Mouse (Mus musculus): ENCODE measurements around the gene Ramac. TPM values are rescaled to one million over a fixed set of nuclear protein-coding genes. Genes with fewer than 3 reads are reported as not detected.

Gene Ramac
- polyA plus RNA-seq, 1 experiment from 2014 or later, result 130 TPM

DNA sequence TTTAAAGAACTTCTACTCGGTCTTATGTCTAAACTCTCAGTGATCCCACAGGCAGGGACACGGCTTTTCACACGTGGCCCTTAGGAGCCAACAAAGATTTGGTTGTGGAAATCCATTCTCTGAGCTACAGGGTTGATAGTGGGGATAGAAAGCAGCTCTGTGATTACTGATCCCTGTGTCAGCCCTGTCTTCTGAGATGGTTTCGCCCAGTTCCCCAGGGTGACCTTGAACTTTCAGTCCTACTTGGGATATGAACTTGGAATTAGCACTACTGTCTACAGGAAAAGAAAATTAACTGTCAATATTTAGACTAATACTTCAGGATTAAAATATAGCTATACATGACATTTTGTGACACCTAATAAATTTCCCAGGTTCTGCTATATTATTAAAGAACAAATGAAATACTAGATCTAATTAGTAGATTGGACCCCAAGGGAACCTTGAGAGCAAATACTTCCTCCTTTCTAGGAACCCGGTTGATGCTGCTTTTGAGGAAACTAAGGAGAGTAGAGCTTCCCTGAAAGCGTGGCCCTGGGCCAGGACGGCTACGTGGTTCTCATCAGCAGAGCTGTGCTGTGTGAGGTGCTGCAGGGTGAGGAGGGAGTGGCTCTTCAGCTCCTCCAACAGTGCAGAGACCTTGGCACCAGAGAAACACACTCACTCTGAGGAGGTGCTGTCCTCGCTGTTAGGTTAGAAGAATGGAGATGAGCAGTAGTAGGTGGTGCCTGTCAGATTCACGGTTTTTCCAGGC is 10.2 kb downstream of the Ramac start:
- H3K4me3 ChIP-seq (ENCODE audit: low read depth, low read length), result no peak overlapping the region
- no peaks in the 10 kb centered on the region for H3K4me1 ChIP-seq (replicated peaks; ENCODE audit: control insufficient read depth, insufficient read depth, low read length)
- no peak overlapping the region for H3K9ac ChIP-seq (ENCODE audit: low read depth, low read length)
- H3K4me2 ChIP-seq (replicated peaks; ENCODE audit: low read depth, low read length), result no peak overlapping the region
- ATAC-seq (ENCODE audit: low FRiP score) (no peak), DNase-seq (ENCODE audit: low spot score) (no peak)
- no peaks in the 10 kb centered on the region for H3K27me3 ChIP-seq (ENCODE audit: control insufficient read depth, insufficient read depth, low read length)
- 84% methylated on average over 10 of the region's 10 CpGs for WGBS
- no peaks in the 10 kb centered on the region for H3K36me3 ChIP-seq (ENCODE audit: control insufficient read depth, insufficient read depth, low read length)
- H3K27ac ChIP-seq (ENCODE audit: low read depth, low read length), result no peak overlapping the region
- no peaks in the 10 kb centered on the region for H3K9me3 ChIP-seq (ENCODE audit: control insufficient read depth, low read length)

DNA sequence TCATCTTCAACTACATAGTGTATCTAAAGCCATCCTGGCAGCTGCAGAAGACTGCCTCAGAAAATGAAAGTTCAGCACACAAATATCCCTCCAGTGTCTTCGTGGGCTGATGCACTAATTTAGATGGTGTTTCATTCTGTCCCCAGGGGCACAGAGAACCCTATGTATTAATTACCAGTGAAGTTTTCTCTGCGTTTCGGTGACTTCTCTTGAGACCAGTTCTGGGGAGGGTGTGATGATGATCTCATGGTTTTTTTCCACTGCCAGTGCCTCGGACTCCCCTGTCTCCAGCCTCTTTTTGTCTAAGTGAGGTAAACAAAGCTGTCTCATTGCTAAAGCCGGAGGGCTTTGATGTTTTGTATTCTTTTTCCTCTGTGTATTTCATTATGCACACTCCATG is 12.6 kb downstream of the Ramac start:
- no peak for DNase-seq (ENCODE audit: low spot score)
- Histone ChIP-seq H3K9me3 (ENCODE audit: control insufficient read depth, low read length) (no peaks in the 10 kb centered on the region), H3K27ac (ENCODE audit: low read depth, low read length) (no peak overlapping the region), H3K4me1 (replicated peaks; ENCODE audit: control insufficient read depth, insufficient read depth, low read length) (no peaks in the 10 kb centered on the region), H3K27me3 (ENCODE audit: control insufficient read depth, insufficient read depth, low read length) (no peaks in the 10 kb centered on the region), H3K4me3 (ENCODE audit: low read depth, low read length) (no peak overlapping the region), H3K4me2 (replicated peaks; ENCODE audit: low read depth, low read length) (no peak overlapping the region), H3K36me3 (ENCODE audit: control insufficient read depth, insufficient read depth, low read length) (peaks cover 3% of the 10 kb centered on the region; the same call in 1 of the 2 replicates), H3K9ac (ENCODE audit: low read depth, low read length) (no peak overlapping the region)
- no peak for ATAC-seq (ENCODE audit: low FRiP score)
- WGBS, result 83% methylated on average over 5 of the region's 5 CpGs

DNA sequence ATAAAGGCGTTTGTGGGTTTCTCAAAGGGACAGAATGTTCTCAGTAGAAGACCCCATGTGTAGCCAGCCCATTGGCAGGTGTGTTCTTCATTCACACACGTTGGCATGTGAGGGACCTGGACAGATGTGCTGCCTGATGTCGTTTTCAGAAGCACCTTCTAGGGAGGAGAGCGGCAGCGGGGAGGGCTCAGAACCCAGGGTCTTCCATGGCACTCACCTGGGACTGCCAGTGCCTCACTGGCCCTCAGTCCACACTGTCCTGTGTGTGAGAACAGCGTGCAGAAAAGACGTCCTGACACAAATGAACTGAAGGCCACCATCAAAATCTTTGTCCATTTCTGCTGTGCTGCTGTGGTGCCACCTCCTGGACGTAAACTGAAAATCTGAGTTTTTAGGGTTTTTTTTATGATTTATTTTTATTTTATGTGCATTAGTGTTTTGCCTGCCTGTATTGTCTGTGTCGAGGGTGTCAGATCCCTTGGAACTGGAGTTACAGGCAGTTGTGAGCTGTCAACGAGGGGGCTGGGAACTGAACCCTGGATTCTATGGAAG is 15.0 kb downstream of the Ramac start:
- Histone ChIP-seq H3K36me3 (ENCODE audit: control insufficient read depth, insufficient read depth, low read length) (peaks cover 10% of the 10 kb centered on the region; the same call in 1 of the 2 replicates), H3K9ac (ENCODE audit: low read depth, low read length) (no peak overlapping the region), H3K4me3 (ENCODE audit: low read depth, low read length) (no peak overlapping the region), H3K4me2 (replicated peaks; ENCODE audit: low read depth, low read length) (no peak overlapping the region), H3K4me1 (replicated peaks; ENCODE audit: control insufficient read depth, insufficient read depth, low read length) (no peaks in the 10 kb centered on the region), H3K27me3 (ENCODE audit: control insufficient read depth, insufficient read depth, low read length) (no peaks in the 10 kb centered on the region), H3K27ac (ENCODE audit: low read depth, low read length) (peak overlapping the region; percentile 11; the same call in 1 of the 2 replicates), H3K9me3 (ENCODE audit: control insufficient read depth, low read length) (no peaks in the 10 kb centered on the region)
- ATAC-seq (ENCODE audit: low FRiP score), result no peak
- peak; percentile 10 for DNase-seq (ENCODE audit: low spot score)
- WGBS, result 82% methylated on average over 10 of the region's 10 CpGs

DNA sequence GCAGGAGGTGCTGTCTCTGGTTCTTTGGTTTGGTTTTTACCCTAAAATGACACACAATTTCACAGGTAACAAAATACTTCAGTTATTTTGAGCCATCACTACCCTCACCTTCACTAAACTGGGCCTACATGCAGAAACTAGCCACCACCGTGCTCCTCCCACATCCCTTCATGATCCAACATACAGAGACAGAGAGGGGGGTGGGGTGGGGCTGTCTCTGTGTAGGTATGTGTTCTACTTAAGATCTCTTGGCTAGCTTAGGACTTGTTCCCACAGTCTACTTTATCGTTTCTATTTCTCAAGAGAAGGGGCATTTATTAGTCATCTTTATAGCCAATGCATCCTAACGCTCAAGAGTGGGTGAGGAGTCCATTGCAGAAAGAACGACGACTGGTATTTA is 25.8 kb downstream of the Ramac start:
- ATAC-seq (ENCODE audit: low FRiP score) (peak; percentile 67), DNase-seq (ENCODE audit: low spot score) (no peak)
- Histone ChIP-seq H3K27ac (ENCODE audit: low read depth, low read length) (peak overlapping the region; percentile 98), H3K36me3 (ENCODE audit: control insufficient read depth, insufficient read depth, low read length) (no peaks in the 10 kb centered on the region), H3K4me1 (replicated peaks; ENCODE audit: control insufficient read depth, insufficient read depth, low read length) (no peaks in the 10 kb centered on the region), H3K4me2 (replicated peaks; ENCODE audit: low read depth, low read length) (peak overlapping the region; percentile 72), H3K9ac (ENCODE audit: low read depth, low read length) (peak overlapping the region; percentile 92), H3K9me3 (ENCODE audit: control insufficient read depth, low read length) (no peaks in the 10 kb centered on the region), H3K27me3 (ENCODE audit: control insufficient read depth, insufficient read depth, low read length) (no peaks in the 10 kb centered on the region), H3K4me3 (ENCODE audit: low read depth, low read length) (peak overlapping the region; percentile 58)
- WGBS, result 4% methylated on average over 5 of the region's 5 CpGs

DNA sequence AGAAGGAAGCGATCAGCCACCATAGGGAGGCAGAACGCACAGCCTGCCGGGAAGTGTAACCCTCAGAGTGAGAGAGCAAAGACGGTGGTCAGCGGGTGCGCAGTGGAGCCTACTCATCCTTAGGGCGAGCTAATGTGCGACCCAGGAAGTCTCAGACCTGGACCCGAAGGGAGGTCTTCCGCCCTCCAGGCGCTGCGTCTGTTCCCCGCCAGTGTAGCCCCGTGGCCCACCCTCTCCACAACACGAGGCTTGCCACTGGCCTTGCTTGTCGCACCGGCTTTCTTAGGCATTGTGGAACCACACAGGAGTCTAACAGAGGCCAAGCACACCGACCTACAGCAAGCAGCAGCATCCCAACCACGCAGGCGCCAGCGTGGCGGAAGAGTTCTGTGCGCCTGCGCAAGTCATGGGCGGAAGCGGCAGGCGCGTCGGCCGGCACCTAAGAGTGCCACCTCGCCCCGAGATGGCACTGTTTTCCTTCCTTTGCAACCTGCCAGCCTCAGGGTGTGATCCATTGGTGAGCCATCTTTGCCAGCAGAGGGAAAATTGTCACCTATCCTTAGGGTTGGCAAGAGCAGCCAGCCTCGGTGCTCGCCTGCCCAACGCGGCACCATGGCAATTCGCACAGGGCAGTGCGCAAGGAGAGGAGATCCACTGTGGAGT is 26.5 kb downstream of the Ramac start, which contains the start of gene 3110040N11Rik:
Gene 3110040N11Rik, minus strand, starts transcription at position 384 of the 663 bp plus-strand sequence.
- WGBS, result 0% methylated on average over 38 of the region's 38 CpGs
- H3K9ac ChIP-seq (ENCODE audit: low read depth, low read length), result peak within 1 kb of the TSS; percentile 92

DNA sequence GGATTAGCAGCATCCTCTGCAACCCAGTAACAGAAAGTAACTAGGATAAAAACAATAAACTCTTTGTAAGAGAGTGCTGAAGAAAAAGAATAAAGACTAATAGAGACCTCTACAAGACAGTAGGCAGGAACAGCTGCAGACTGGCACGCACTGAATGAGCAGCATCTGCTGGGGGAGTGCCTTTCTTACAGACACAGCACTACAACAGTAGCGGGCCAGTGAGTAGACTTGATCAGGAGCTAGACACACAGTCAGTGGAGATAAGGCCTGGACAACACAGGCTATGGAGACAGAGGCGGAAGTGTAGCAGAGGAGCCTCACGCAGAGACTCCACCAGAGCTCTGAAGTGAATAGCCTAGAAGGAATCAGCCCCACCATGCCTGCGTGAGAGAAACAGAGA is 43.3 kb downstream of the Ramac start:
- no peak overlapping the region for H3K27ac ChIP-seq (ENCODE audit: low read depth, low read length)
- no peaks in the 10 kb centered on the region for H3K27me3 ChIP-seq (ENCODE audit: control insufficient read depth, insufficient read depth, low read length)
- DNase-seq (ENCODE audit: low spot score), result no peak
- no peak overlapping the region for H3K9ac ChIP-seq (ENCODE audit: low read depth, low read length)
- H3K4me3 ChIP-seq (ENCODE audit: low read depth, low read length), result no peak overlapping the region
- no peaks in the 10 kb centered on the region for H3K4me1 ChIP-seq (replicated peaks; ENCODE audit: control insufficient read depth, insufficient read depth, low read length)
- no peaks in the 10 kb centered on the region for H3K9me3 ChIP-seq (ENCODE audit: control insufficient read depth, low read length)
- no peaks in the 10 kb centered on the region for H3K36me3 ChIP-seq (ENCODE audit: control insufficient read depth, insufficient read depth, low read length)
- no peak for ATAC-seq (ENCODE audit: low FRiP score)
- H3K4me2 ChIP-seq (replicated peaks; ENCODE audit: low read depth, low read length), result no peak overlapping the region
- WGBS, result 83% methylated on average over 5 of the region's 5 CpGs

More for the DNA sequence above, 26.5 kb downstream of the Ramac start, which contains the start of gene 3110040N11Rik:
- peak within 1 kb of the TSS; percentile 98 for H3K27ac ChIP-seq (ENCODE audit: low read depth, low read length)
- H3K9me3 ChIP-seq (ENCODE audit: control insufficient read depth, low read length), result no peaks in the 10 kb centered on the region
- H3K4me2 ChIP-seq (replicated peaks; ENCODE audit: low read depth, low read length), result peak within 1 kb of the TSS; percentile 72
- peak within 1 kb of the TSS; percentile 58 for H3K4me3 ChIP-seq (ENCODE audit: low read depth, low read length)
- no peaks in the 10 kb centered on the region for H3K4me1 ChIP-seq (replicated peaks; ENCODE audit: control insufficient read depth, insufficient read depth, low read length)
- H3K27me3 ChIP-seq (ENCODE audit: control insufficient read depth, insufficient read depth, low read length), result no peaks in the 10 kb centered on the region
- peak; percentile 92 for DNase-seq (ENCODE audit: low spot score)
- H3K36me3 ChIP-seq (ENCODE audit: control insufficient read depth, insufficient read depth, low read length), result 0 out of 2 replicates have a peak, but pooled peaks cover 2% of the 10 kb centered on the region
- peak; percentile 95 for ATAC-seq (ENCODE audit: low FRiP score)

Other genes with a start within 250 kb of the Ramac start
- 0.29 and 0.52 TPM in 2 replicates for gene Fsd2, start 196.0 kb upstream of the Ramac start, polyA plus RNA-seq (2014; fragmentation: Nextera tagmentation; extraction: Ambion mirVana)
- 7.5 and 9.0 TPM in 2 replicates for gene Whamm, start 191.7 kb upstream of the Ramac start, polyA plus RNA-seq (2014; fragmentation: Nextera tagmentation; extraction: Ambion mirVana)
- 22.2 and 24.4 TPM in 2 replicates for gene Homer2, start 55.4 kb upstream of the Ramac start, polyA plus RNA-seq (2014; fragmentation: Nextera tagmentation; extraction: Ambion mirVana)
- gene 3110040N11Rik, start 26.6 kb downstream of the Ramac start, polyA plus RNA-seq (2014; fragmentation: Nextera tagmentation; extraction: Ambion mirVana), result 43.6 and 49.1 TPM in 2 replicates
- 101 and 103 TPM in 2 replicates for gene Btbd1, start 66.5 kb downstream of the Ramac start, polyA plus RNA-seq (2014; fragmentation: Nextera tagmentation; extraction: Ambion mirVana)
- not detected in 2 replicates for gene Gm10160, start 92.9 kb downstream of the Ramac start, polyA plus RNA-seq (2014; fragmentation: Nextera tagmentation; extraction: Ambion mirVana)
- 11.3 and 14.8 TPM in 2 replicates for gene Tm6sf1, start 96.1 kb downstream of the Ramac start, polyA plus RNA-seq (2014; fragmentation: Nextera tagmentation; extraction: Ambion mirVana)
- 41.6 and 46.6 TPM in 2 replicates for gene Hdgfl3, start 171.5 kb downstream of the Ramac start, polyA plus RNA-seq (2014; fragmentation: Nextera tagmentation; extraction: Ambion mirVana)
- 0.59 and 0.81 TPM in 2 replicates for gene Bnc1, start 229.4 kb downstream of the Ramac start, polyA plus RNA-seq (2014; fragmentation: Nextera tagmentation; extraction: Ambion mirVana)

Measured in hindbrain, embryonic 11.5 days (tissue).